Mouse (Mus musculus) liver, postnatal 0 days (tissue): Measurements from ENCODE around the gene Efcab14. TPM values are rescaled to one million over a fixed set of nuclear protein-coding genes. Genes with fewer than 3 reads are reported as not detected.

Experiments
- ATAC-seq: fragments of 200-750 bp; cut with Nextera tagmentation; 2 replicates; pipeline ENCODE4 v1.8.0; 2017; ENCODE audit warnings: mild to moderate bottlenecking, moderate library complexity
- DNase-seq: peaks from one replicate; pipeline ENCODE4 v3.0.0-alpha.2; 2016
- H3K27ac ChIP-seq: fragments of 300-500 bp; sonication (generic); 2 replicates; pipeline ENCODE4 v1.5.1; 2014; ENCODE audit warnings: antibody characterized with exemption, moderate library complexity, mild to moderate bottlenecking, low read depth
- H3K27me3 ChIP-seq: fragments of 300-500 bp; sonication (generic); 2 replicates; pipeline ENCODE4 v1.6.1; 2014; ENCODE audit warnings: low read length, control low read depth, mixed read lengths; ENCODE audit not compliant: insufficient read depth
- H3K36me3 ChIP-seq: fragments of 300-500 bp; sonication (generic); replicated peaks from 2 replicates; pipeline ENCODE4 v1.6.1; 2014; ENCODE audit warnings: mild to moderate bottlenecking, control low read depth, low read length, moderate library complexity, mixed read lengths; ENCODE audit not compliant: insufficient read depth
- H3K4me1 ChIP-seq: fragments of 300-500 bp; sonication (generic); 2 replicates; pipeline ENCODE4 v1.6.1; 2014; ENCODE audit warnings: antibody characterized with exemption, mild to moderate bottlenecking, control low read depth; ENCODE audit not compliant: insufficient read depth
- H3K4me2 ChIP-seq: fragments of 300-500 bp; sonication (generic); 2 replicates; pipeline ENCODE4 v1.6.1; 2014; ENCODE audit warnings: low read depth, mild to moderate bottlenecking, low read length, moderate library complexity, mixed read lengths
- H3K4me3 ChIP-seq: fragments of 300-500 bp; sonication (generic); 2 replicates; pipeline ENCODE4 v1.5.1; 2014; ENCODE audit warnings: low read depth, low read length
- H3K9ac ChIP-seq: fragments of 300-500 bp; sonication (generic); replicated peaks from 2 replicates; pipeline ENCODE4 v1.6.1; 2014; ENCODE audit warnings: mild to moderate bottlenecking, moderate library complexity
- H3K9me3 ChIP-seq: fragments of 300-500 bp; sonication (generic); 2 replicates; pipeline ENCODE4 v1.6.1; 2016; ENCODE audit warnings: mild to moderate bottlenecking, control low read depth, low read length, mixed read lengths
- CTCF ChIP-seq: sonication (generic); IDR thresholded peaks from 2 replicates; pipeline ENCODE4 v1.5.1; 2016; ENCODE audit warnings: antibody characterized with exemption, low read depth
- EP300 ChIP-seq: IDR thresholded peaks from 2 replicates; pipeline ENCODE4 v1.6.1; 2016; ENCODE audit warnings: antibody characterized with exemption, low read depth, mild to moderate bottlenecking
- WGBS: fragments of 180-500 bp; shearing (Covaris S2); extraction: QIAGEN DNeasy Blood & Tissue Kit; methylation state at CpG from one replicate; pipeline ENCODE4 v1.1.7; 2014; ENCODE audit not compliant: insufficient replicate concordance; 5-methylcytosine and 5-hydroxymethylcytosine counted together
- polyA plus RNA-seq: library from polyadenylated mRNA; unstranded; fragments of >200 nt; fragmentation: Nextera tagmentation; extraction: Ambion mirVana; gene quantifications from 2 replicates; pipeline ENCODE4 v1.2.1, GENCODE M21; 2015

Gene Efcab14
- polyA plus RNA-seq, 1 experiment from 2014 or later: 8.4 TPM

- peaks cover 26% of the 10 kb centered on the region for H3K36me3 ChIP-seq
- no peak for ATAC-seq
- H3K27ac ChIP-seq: no peak overlapping the region
- peaks cover 13% of the 10 kb centered on the region for H3K4me1 ChIP-seq
- H3K27me3 ChIP-seq: no peaks in the 10 kb centered on the region
- DNase-seq: no peak
- no peak overlapping the region for H3K4me3 ChIP-seq
- no peak overlapping the region for H3K9ac ChIP-seq
- 65% methylated on average over 4 of the region's 4 CpGs for WGBS
- H3K9me3 ChIP-seq: no peaks in the 10 kb centered on the region
- TF ChIP-seq CTCF: no peak
- TF ChIP-seq EP300: no peak
- H3K4me2 ChIP-seq: no peak overlapping the region
These were observed 5.6 kb downstream of the Efcab14 start for GRCm38 (mm10) chr4:115743096-115743495.

- peaks cover 50% of the 10 kb centered on the region for H3K36me3 ChIP-seq
- DNase-seq (no peak), ATAC-seq (no peak)
- no peak overlapping the region for H3K9ac ChIP-seq
- H3K27me3 ChIP-seq: no peaks in the 10 kb centered on the region
- H3K9me3 ChIP-seq: no peaks in the 10 kb centered on the region
- WGBS: 69% methylated on average over 1 of the region's 1 CpGs
- no peak overlapping the region for H3K27ac ChIP-seq
- TF ChIP-seq CTCF (no peak), EP300 (no peak)
- no peak overlapping the region for H3K4me2 ChIP-seq
- no peak overlapping the region for H3K4me3 ChIP-seq
- no peaks in the 10 kb centered on the region for H3K4me1 ChIP-seq
These were observed 10.6 kb downstream of the Efcab14 start for GRCm38 (mm10) chr4:115748181-115748580.

DNA sequence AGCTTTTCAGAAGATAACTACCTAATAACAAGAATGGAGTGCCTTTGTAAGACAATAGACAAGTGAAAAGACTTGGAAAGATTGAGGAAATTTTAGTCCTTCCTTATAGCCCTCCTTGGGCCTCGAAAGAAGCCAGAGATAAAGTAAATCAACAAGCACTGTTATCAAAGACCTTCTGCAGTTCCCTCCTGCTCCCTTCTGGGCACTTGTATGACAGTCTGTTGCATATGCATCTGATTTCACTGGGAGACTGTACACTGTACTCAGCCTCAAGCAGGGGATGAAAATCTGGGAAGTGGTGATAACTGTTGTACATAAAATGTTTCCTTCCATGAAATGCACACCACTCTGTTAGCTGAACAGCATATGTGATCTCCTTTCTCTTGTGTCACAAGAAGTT lies 11.8 kb downstream of the Efcab14 start:
- H3K4me1 ChIP-seq: no peaks in the 10 kb centered on the region
- H3K36me3 ChIP-seq: peaks cover 48% of the 10 kb centered on the region
- ATAC-seq (no peak), DNase-seq (no peak)
- WGBS: 53% methylated on average over 1 of the region's 1 CpGs
- H3K4me2 ChIP-seq: no peak overlapping the region
- no peaks in the 10 kb centered on the region for H3K9me3 ChIP-seq
- H3K27ac ChIP-seq: no peak overlapping the region
- no peak overlapping the region for H3K9ac ChIP-seq
- TF ChIP-seq CTCF: no peak
- no peaks in the 10 kb centered on the region for H3K27me3 ChIP-seq
- no peak overlapping the region for H3K4me3 ChIP-seq

- Histone ChIP-seq H3K4me3 (no peak overlapping the region), H3K27me3 (no peaks in the 10 kb centered on the region), H3K9ac (no peak overlapping the region), H3K27ac (no peak overlapping the region), H3K4me1 (no peaks in the 10 kb centered on the region), H3K4me2 (no peak overlapping the region), H3K9me3 (no peaks in the 10 kb centered on the region), H3K36me3 (peaks cover 43% of the 10 kb centered on the region)
- ATAC-seq (no peak), DNase-seq (no peak)
- 85% methylated on average over 3 of the region's 3 CpGs for WGBS
- TF ChIP-seq EP300: no peak
- no peak for TF ChIP-seq CTCF
These were observed 16.6 kb downstream of the Efcab14 start for GRCm38 (mm10) chr4:115754101-115754500.

DNA sequence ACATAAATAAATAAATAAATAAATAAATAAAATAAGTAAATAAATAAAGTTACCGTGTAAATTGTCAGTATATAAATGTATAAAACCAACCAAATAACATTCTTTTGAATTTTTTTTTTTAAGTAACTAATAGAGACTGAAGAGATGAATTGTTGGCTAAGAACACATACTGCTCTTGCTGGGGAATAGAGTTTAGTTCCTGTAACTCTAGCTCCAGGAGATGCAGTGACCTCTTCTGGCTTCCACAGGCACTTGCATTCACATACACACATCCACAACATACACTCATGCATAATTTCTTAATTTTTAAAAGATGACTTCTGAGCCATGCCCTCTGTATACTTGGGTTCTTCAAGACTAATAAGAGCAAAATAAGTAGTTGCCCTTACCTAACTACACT lies 17.3 kb downstream of the Efcab14 start:
- 95% methylated on average over 1 of the region's 1 CpGs for WGBS
- DNase-seq (no peak), ATAC-seq (no peak)
- TF ChIP-seq EP300 (no peak), CTCF (peak; percentile 30; the same call in 1 of the 2 replicates)
- Histone ChIP-seq H3K9me3 (no peaks in the 10 kb centered on the region), H3K27ac (no peak overlapping the region), H3K4me3 (no peak overlapping the region), H3K9ac (no peak overlapping the region), H3K4me2 (no peak overlapping the region), H3K36me3 (peaks cover 42% of the 10 kb centered on the region), H3K27me3 (no peaks in the 10 kb centered on the region), H3K4me1 (no peaks in the 10 kb centered on the region)

- no peaks in the 10 kb centered on the region for H3K27me3 ChIP-seq
- WGBS: 78% methylated on average over 3 of the region's 3 CpGs
- no peak for ATAC-seq
- H3K27ac ChIP-seq: no peak overlapping the region
- no peak for DNase-seq
- no peak overlapping the region for H3K4me3 ChIP-seq
- H3K9ac ChIP-seq: no peak overlapping the region
- H3K9me3 ChIP-seq: no peaks in the 10 kb centered on the region
- H3K4me1 ChIP-seq: no peaks in the 10 kb centered on the region
- TF ChIP-seq EP300 (no peak), CTCF (no peak)
- peaks cover 47% of the 10 kb centered on the region for H3K36me3 ChIP-seq
- no peak overlapping the region for H3K4me2 ChIP-seq
These were observed 23.7 kb downstream of the Efcab14 start for GRCm38 (mm10) chr4:115761206-115761605.

- Histone ChIP-seq H3K4me1 (no peaks in the 10 kb centered on the region), H3K9me3 (no peaks in the 10 kb centered on the region), H3K9ac (no peak overlapping the region), H3K27me3 (no peaks in the 10 kb centered on the region), H3K4me3 (no peak overlapping the region), H3K4me2 (no peak overlapping the region), H3K27ac (no peak overlapping the region), H3K36me3 (peaks cover 47% of the 10 kb centered on the region)
- ATAC-seq: no peak
- DNase-seq: no peak
- 96% methylated on average over 11 of the region's 11 CpGs for WGBS
- TF ChIP-seq EP300 (no peak), CTCF (no peak)
These were observed 27.0 kb downstream of the Efcab14 start for GRCm38 (mm10) chr4:115764581-115764980.
